Mouse (Mus musculus) hindbrain, postnatal 0 days (tissue): Measurements from ENCODE around the gene Dhx30. TPM values are rescaled to one million over a fixed set of nuclear protein-coding genes. Genes with fewer than 3 reads are reported as not detected.

Experiments used
- ATAC-seq: fragments of 200-750 bp; cut with Nextera tagmentation; 2 replicates; pipeline ENCODE4 v1.8.0; 2017; ENCODE audit warnings: mild to moderate bottlenecking, moderate TSS enrichment, moderate library complexity
- DNase-seq: peaks from one replicate; pipeline ENCODE4 v3.0.0-alpha.2; 2015; ENCODE audit warnings: low spot score
- H3K27ac ChIP-seq: fragments of 300-500 bp; sonication (generic); 2 replicates; pipeline ENCODE4 v1.5.1; 2014; ENCODE audit warnings: mild to moderate bottlenecking
- H3K27me3 ChIP-seq: fragments of 300-500 bp; sonication (generic); 2 replicates; pipeline ENCODE4 v1.6.1; 2014; ENCODE audit warnings: low read length, mixed read lengths; ENCODE audit not compliant: insufficient read depth
- H3K36me3 ChIP-seq: fragments of 300-500 bp; sonication (generic); 2 replicates; pipeline ENCODE4 v1.6.1; 2014; ENCODE audit warnings: low read length, mixed read lengths; ENCODE audit not compliant: insufficient read depth
- H3K4me1 ChIP-seq: fragments of 300-500 bp; sonication (generic); 2 replicates; pipeline ENCODE4 v1.6.1; 2014; ENCODE audit warnings: antibody characterized with exemption, low read length, mixed read lengths; ENCODE audit not compliant: insufficient read depth
- H3K4me2 ChIP-seq: fragments of 300-500 bp; sonication (generic); 2 replicates; pipeline ENCODE4 v1.6.1; 2014; ENCODE audit warnings: low read depth, mild to moderate bottlenecking, low read length, moderate library complexity, mixed read lengths
- H3K4me3 ChIP-seq: fragments of 300-500 bp; sonication (generic); 2 replicates; pipeline ENCODE4 v1.5.1; 2014; ENCODE audit warnings: low read length
- H3K9ac ChIP-seq: fragments of 300-500 bp; sonication (generic); replicated peaks from 2 replicates; pipeline ENCODE4 v1.6.1; 2014; ENCODE audit warnings: mild to moderate bottlenecking, low read length, moderate library complexity, mixed read lengths
- H3K9me3 ChIP-seq: fragments of 300-500 bp; sonication (generic); 2 replicates; pipeline ENCODE4 v1.6.1; 2016; ENCODE audit warnings: low read length, mixed read lengths
- CTCF ChIP-seq: IDR thresholded peaks from 2 replicates; pipeline ENCODE4 v1.5.1; 2016; ENCODE audit warnings: antibody characterized with exemption, control low read depth, low read depth
- WGBS: fragments of 180-500 bp; shearing (Covaris S2); extraction: QIAGEN DNeasy Blood & Tissue Kit; methylation state at CpG from one replicate; pipeline ENCODE4 v1.1.7; 2014; 5-methylcytosine and 5-hydroxymethylcytosine counted together
- polyA plus RNA-seq: library from polyadenylated mRNA; unstranded; fragments of >200 nt; fragmentation: Nextera tagmentation; extraction: Ambion mirVana; gene quantifications from 2 replicates; pipeline ENCODE4 v1.2.1, GENCODE M21; 2015
- total RNA-seq: library from RNA; depleted of rRNA; stranded (reverse); fragments of >200 nt; gene quantifications from 2 replicates; pipeline ENCODE4 v1.2.3, GENCODE M21; 2014

Gene Dhx30
- total and polyA plus RNA-seq, 2 experiments from 2014 or later: 125 to 133 TPM

DNA sequence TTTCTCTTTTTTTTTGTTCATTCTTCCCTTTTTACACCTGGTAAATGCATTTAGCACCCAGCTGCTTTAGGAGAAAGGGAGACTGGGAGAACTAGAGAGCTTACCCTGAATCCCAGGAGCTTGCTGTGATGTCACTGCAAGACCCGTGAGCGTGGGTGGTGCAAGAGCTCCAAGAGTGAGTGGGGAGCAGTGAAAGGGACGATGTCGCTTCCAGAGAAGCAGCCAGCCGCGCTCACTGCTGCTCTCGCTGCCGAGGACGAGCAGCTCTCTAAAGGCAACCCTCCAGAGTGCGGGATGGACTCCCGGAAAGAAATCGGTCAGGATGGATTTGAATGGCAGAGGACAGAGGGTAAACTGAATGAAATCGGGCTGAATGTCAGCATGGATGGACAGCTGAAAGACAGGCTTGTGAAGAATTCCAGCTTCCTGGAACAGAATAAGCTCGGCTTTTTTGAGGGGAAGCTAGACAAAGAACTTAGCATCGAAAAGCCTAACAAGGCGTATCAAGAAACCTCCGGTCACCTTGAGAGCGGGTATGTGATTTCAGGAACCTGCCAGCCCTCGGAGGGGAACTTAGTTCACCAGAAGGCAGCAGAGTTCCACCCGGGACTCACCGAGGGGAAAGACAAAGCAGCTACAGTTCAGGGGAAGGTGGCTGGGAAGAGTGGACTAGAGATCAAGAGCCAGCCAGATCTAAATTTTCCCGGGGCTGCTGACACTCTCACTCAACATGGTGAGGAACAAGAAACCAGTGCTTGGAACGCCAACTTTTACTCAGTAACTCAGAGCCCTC lies 65.6 kb downstream of the Dhx30 start:
- 9% methylated on average over 23 of the region's 23 CpGs for WGBS
- ATAC-seq: no peak

DNA sequence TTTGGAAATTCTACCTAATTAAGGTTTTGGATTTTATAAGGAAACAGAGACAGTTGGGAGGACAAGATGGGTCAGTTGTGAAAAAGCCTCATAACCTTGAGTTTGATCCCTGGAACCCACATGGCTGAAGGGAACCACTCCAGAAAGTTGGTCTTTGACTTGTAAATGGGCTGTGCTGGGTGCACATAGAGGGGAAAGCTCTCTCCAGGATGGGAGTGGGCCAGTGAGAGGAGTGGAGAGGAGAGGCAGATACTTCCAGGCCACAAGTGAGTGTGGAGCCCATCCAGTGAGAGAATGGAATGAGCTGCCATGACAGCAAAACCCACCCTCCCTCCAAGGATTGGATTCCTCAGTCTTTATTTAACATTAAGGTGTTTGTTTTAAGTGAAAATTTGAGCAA lies 66.4 kb downstream of the Dhx30 start:
- H3K4me3 ChIP-seq: no peak overlapping the region; the same call in 1 of the 2 replicates
- ATAC-seq (no peak), DNase-seq (no peak)

More for the DNA sequence above, 65.6 kb downstream of the Dhx30 start:
- Histone ChIP-seq H3K4me2 (peak overlapping the region; percentile 56), H3K9ac (peak overlapping the region; percentile 54), H3K27ac (peak overlapping the region; percentile 94), H3K4me1 (peaks cover 16% of the 10 kb centered on the region), H3K9me3 (no peaks in the 10 kb centered on the region), H3K27me3 (no peaks in the 10 kb centered on the region), H3K4me3 (peak overlapping the region; percentile 37), H3K36me3 (no peaks in the 10 kb centered on the region)
- peak; percentile 80 for DNase-seq
- TF ChIP-seq CTCF: no peak

DNA sequence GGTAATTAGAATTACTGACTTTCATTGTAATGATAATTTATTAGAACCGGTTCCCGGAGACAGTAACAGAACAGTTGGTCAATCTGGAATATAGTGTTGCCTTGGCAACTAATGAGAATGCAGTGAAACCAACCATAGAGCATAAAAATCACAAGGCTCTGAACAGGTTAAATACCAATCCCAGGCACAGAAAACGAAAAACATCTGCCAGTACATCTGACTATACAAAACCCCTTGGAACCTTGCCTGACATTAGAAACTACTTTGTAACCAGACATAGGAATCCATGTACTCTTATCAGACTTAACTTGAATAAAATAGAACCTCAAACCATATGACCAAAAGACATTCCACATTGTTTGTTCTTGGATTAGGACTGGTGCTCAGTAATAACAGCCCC lies 69.8 kb downstream of the Dhx30 start:
- ATAC-seq (no peak), DNase-seq (peak; percentile 18)
- WGBS: 5% methylated on average over 3 of the region's 3 CpGs
- H3K36me3 ChIP-seq: no peaks in the 10 kb centered on the region
- H3K27me3 ChIP-seq: no peaks in the 10 kb centered on the region
- no peaks in the 10 kb centered on the region for H3K9me3 ChIP-seq
- H3K4me1 ChIP-seq: peaks cover 4% of the 10 kb centered on the region
- H3K9ac ChIP-seq: no peak overlapping the region
- no peak overlapping the region for H3K4me2 ChIP-seq
- TF ChIP-seq CTCF: no peak
- no peak overlapping the region for H3K27ac ChIP-seq
- no peak overlapping the region for H3K4me3 ChIP-seq

More for the DNA sequence above, 66.4 kb downstream of the Dhx30 start:
- no peak for TF ChIP-seq CTCF
- Histone ChIP-seq H3K27ac (peak overlapping the region; percentile 21; the same call in 1 of the 2 replicates), H3K27me3 (no peaks in the 10 kb centered on the region), H3K4me1 (peaks cover 16% of the 10 kb centered on the region), H3K36me3 (no peaks in the 10 kb centered on the region), H3K9me3 (no peaks in the 10 kb centered on the region), H3K9ac (no peak overlapping the region; the same call in 1 of the 2 replicates), H3K4me2 (peak overlapping the region; percentile 56; the same call in 1 of the 2 replicates)

DNA sequence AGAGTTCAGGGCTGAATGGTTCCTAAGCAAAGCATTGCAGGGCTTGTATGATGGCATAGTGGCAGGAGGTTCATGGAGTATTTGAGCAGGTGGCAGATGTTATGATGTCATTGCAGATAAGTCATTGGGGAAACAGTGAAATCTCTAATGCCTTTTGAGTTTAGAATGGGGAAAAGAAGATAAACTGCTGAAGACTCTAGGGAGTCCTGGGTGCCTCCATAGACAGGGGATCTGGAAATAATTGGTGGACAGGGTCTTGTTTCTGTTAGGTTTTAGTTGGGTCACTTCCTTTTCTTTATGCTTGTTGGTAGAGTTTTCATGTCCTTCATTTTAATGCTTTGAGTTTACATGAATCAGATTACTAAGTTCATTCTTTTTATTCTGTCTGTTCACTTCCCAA lies 70.4 kb downstream of the Dhx30 start:
- no peak for TF ChIP-seq CTCF
- DNase-seq (no peak), ATAC-seq (no peak)
- Histone ChIP-seq H3K9me3 (no peaks in the 10 kb centered on the region), H3K4me2 (no peak overlapping the region), H3K4me3 (no peak overlapping the region), H3K27ac (no peak overlapping the region), H3K27me3 (no peaks in the 10 kb centered on the region), H3K36me3 (no peaks in the 10 kb centered on the region), H3K9ac (no peak overlapping the region), H3K4me1 (no peaks in the 10 kb centered on the region; the same call in 1 of the 2 replicates)

DNA sequence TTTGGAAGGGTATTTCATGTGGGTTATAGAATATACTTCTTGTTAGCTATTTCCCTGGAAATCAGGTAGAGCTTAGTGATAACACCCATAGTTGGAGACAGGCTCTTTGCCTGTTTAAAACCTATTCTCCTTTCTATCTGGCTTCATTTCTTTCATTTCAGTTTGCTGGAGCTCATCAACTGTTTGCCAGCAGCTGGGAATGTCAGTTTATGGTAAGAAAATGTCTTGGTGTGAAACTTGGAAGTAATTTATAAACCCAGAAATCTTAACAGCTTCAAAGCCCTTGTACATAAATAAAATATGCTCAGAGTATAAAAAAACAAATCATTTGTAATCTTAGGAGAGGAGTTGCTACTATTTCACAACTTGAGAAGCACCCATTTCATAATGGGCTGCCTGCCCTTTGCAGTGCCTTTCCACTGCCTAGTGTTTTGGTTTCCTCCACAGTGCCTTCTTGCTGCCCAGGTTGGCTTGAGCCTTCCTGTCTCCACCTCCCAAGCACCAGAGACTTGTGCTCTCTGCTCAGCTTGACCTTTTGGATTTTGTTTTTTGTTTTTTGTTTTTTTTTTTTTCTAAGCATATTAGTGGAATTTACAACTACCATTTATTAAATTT lies 71.8 kb downstream of the Dhx30 start:
- Histone ChIP-seq H3K9me3 (no peaks in the 10 kb centered on the region), H3K27me3 (no peaks in the 10 kb centered on the region), H3K9ac (no peak overlapping the region), H3K36me3 (no peaks in the 10 kb centered on the region), H3K27ac (no peak overlapping the region), H3K4me1 (no peaks in the 10 kb centered on the region), H3K4me3 (no peak overlapping the region), H3K4me2 (no peak overlapping the region)
- DNase-seq: no peak
- TF ChIP-seq CTCF: no peak
- ATAC-seq: no peak

DNA sequence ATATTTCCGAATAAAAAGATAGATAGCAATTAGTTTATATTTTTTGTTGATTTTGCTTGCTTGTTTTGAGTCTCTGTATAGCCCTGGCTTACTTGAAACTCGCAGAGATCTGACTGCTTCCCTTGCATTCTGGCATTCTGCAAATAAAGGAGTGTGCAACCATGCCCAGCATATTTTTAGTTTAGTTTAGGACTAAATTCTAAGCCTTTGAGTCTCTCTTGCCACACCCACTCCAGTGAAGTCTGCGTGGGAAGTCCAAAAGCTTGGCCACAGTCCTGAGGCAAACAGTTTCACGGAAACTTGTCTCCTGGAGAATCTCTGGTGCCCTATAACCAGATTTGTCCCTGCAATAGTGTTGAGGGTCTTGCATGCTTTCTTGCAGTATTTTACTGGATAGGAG lies 73.3 kb downstream of the Dhx30 start:
- Histone ChIP-seq H3K27me3 (no peaks in the 10 kb centered on the region), H3K4me3 (no peak overlapping the region), H3K9ac (no peak overlapping the region), H3K9me3 (no peaks in the 10 kb centered on the region), H3K4me1 (no peaks in the 10 kb centered on the region), H3K4me2 (no peak overlapping the region), H3K27ac (no peak overlapping the region), H3K36me3 (no peaks in the 10 kb centered on the region)
- DNase-seq (no peak), ATAC-seq (no peak)
- 88% methylated on average over 4 of the region's 4 CpGs for WGBS
- no peak for TF ChIP-seq CTCF

- ATAC-seq: no peak
- Histone ChIP-seq H3K36me3 (peaks cover 28% of the 10 kb centered on the region), H3K4me3 (no peak overlapping the region), H3K27me3 (no peaks in the 10 kb centered on the region), H3K4me1 (no peaks in the 10 kb centered on the region), H3K4me2 (no peak overlapping the region), H3K9me3 (no peaks in the 10 kb centered on the region), H3K9ac (no peak overlapping the region), H3K27ac (no peak overlapping the region)
- DNase-seq: no peak
- no peak for TF ChIP-seq CTCF
- 95% methylated on average over 2 of the region's 2 CpGs for WGBS
Measured at GRCm38 (mm10) chr9:110038485-110038884, 79.1 kb downstream of the Dhx30 start.
